11 mouse cellular contexts compared by ENCODE assay signal in genomic region chr4:49583965-49584831, GRCm38 (mm10). TPM values are rescaled to one million over a fixed set of nuclear protein-coding genes. Genes with fewer than 3 reads are reported as not detected.
DNase-seq lines count a peak whose midpoint lies in the region; ATAC-seq and TF ChIP-seq lines count a peak whose summit lies in the region.
"Had no signal": no experiment of that assay in that cellular context is flagged by ENCODE, and none has a peak within 500 bp of the region (broad histone marks: within the 10 kb centered on the region; RNA-seq: fewer than 3 reads in every experiment).

No protein-coding gene starts in this region.

- no peak overlapping the region for H3K4me2 ChIP-seq in forebrain, embryonic 16.5 days (ENCODE audit: low read length)
- H3K4me2 ChIP-seq in forebrain, embryonic 15.5 days (replicated peaks): no peak overlapping the region
- H3K4me2 ChIP-seq in lung, embryonic 15.5 days: no peak overlapping the region
- H3K4me2 ChIP-seq: liver, embryonic 15.5 days had no signal

- no peak for TF ChIP-seq CTCF in lung, adult 2 months (IDR thresholded peaks at IDR 0.05; ENCODE audit: insufficient read depth, low read length)
- no peak for TF ChIP-seq CTCF in small intestine, adult 2 months (IDR thresholded peaks at IDR 0.05; ENCODE audit: extremely low read depth, insufficient read length, insufficient replicate concordance, low read depth, low read length)

- H3K27me3 ChIP-seq in forebrain, embryonic 16.5 days (replicated peaks; ENCODE audit: control insufficient read depth, insufficient read depth, low read length): no peaks in the 10 kb centered on the region
- no peaks in the 10 kb centered on the region for H3K27me3 ChIP-seq in forebrain, embryonic 15.5 days
- H3K27me3 ChIP-seq in lung, embryonic 15.5 days: no peaks in the 10 kb centered on the region
- H3K27me3 ChIP-seq in small intestine, adult 2 months (ENCODE audit: control insufficient read depth, insufficient read depth, low read length): no peaks in the 10 kb centered on the region
- H3K27me3 ChIP-seq: liver, embryonic 15.5 days had no signal

- no peak overlapping the region for H3K27ac ChIP-seq in forebrain, embryonic 16.5 days (ENCODE audit: low read length)
- H3K27ac ChIP-seq in forebrain, embryonic 15.5 days (replicated peaks): no peak overlapping the region
- H3K27ac ChIP-seq in lung, embryonic 15.5 days: peak overlapping the region; percentile 72
- peak overlapping the region; percentile 57 for H3K27ac ChIP-seq in small intestine, adult 2 months (ENCODE audit: insufficient read depth, low read depth, low read length)
- H3K27ac ChIP-seq: liver, embryonic 15.5 days had no signal

- no peak for DNase-seq in lung, adult 2 months
- peak; percentile 36 to 54 for DNase-seq in heart, postnatal 10 days
- DNase-seq in thymus, postnatal 10 days (ENCODE audit: low spot score in 2 of 2): no peak
- no peak for DNase-seq in testis, postnatal 14 days (ENCODE audit: low spot score)
- DNase-seq: B cell, adult 2 months; cerebellum, postnatal 25 days had no signal

- peaks cover 8% of the 10 kb centered on the region for H3K36me3 ChIP-seq in forebrain, embryonic 16.5 days (ENCODE audit: control insufficient read depth, insufficient read depth)
- H3K36me3 ChIP-seq in forebrain, embryonic 15.5 days: peaks cover 21% of the 10 kb centered on the region; the same call in 1 of the 2 replicates
- H3K36me3 ChIP-seq in lung, embryonic 15.5 days: peaks cover 3% of the 10 kb centered on the region; the same call in 1 of the 2 replicates
- peaks cover 15% of the 10 kb centered on the region; the same call in 1 of the 2 replicates for H3K36me3 ChIP-seq in small intestine, adult 2 months (ENCODE audit: control insufficient read depth, insufficient read depth, low read length)

- TF ChIP-seq POLR2A in lung, adult 2 months (IDR thresholded peaks at IDR 0.05; ENCODE audit: borderline replicate concordance, extremely low read depth, low read depth, low read length): no peak
- TF ChIP-seq POLR2A in small intestine, adult 2 months (IDR thresholded peaks at IDR 0.05; ENCODE audit: low read depth, low read length): no peak

- no peak overlapping the region; the same call in 1 of the 2 replicates for H3K9ac ChIP-seq in forebrain, embryonic 16.5 days (replicated peaks; ENCODE audit: low read depth, low read length)
- no peak overlapping the region for H3K9ac ChIP-seq in forebrain, embryonic 15.5 days (replicated peaks)
- no peak overlapping the region for H3K9ac ChIP-seq in lung, embryonic 15.5 days
- H3K9ac ChIP-seq: liver, embryonic 15.5 days had no signal

- no peaks in the 10 kb centered on the region for H3K9me3 ChIP-seq in forebrain, embryonic 16.5 days (ENCODE audit: control insufficient read depth, low read length)
- no peaks in the 10 kb centered on the region for H3K9me3 ChIP-seq in forebrain, embryonic 15.5 days
- no peaks in the 10 kb centered on the region for H3K9me3 ChIP-seq in lung, embryonic 15.5 days
- H3K9me3 ChIP-seq: liver, embryonic 15.5 days had no signal

- H3K4me1 ChIP-seq in forebrain, embryonic 16.5 days (replicated peaks; ENCODE audit: control insufficient read depth, insufficient read depth, low read length): peaks cover 14% of the 10 kb centered on the region
- peaks cover 11% of the 10 kb centered on the region for H3K4me1 ChIP-seq in forebrain, embryonic 15.5 days
- peaks cover 26% of the 10 kb centered on the region for H3K4me1 ChIP-seq in lung, embryonic 15.5 days
- H3K4me1 ChIP-seq in lung, adult 2 months (ENCODE audit: control insufficient read depth, insufficient read depth, low read length): peaks cover 3% of the 10 kb centered on the region; the same call in 1 of the 2 replicates
- peaks cover 4% of the 10 kb centered on the region for H3K4me1 ChIP-seq in small intestine, adult 2 months (ENCODE audit: control insufficient read depth, insufficient read depth, insufficient read length, low read length)

- WGBS in forebrain, embryonic 16.5 days: 30% methylated on average over 14 of the region's 14 CpGs
- 30% methylated on average over 14 of the region's 14 CpGs for WGBS in forebrain, embryonic 15.5 days
- 24% methylated on average over 14 of the region's 14 CpGs for WGBS in lung, embryonic 15.5 days
- 26% methylated on average over 14 of the region's 14 CpGs for WGBS in lung, adult 2 months
- 16% methylated on average over 14 of the region's 14 CpGs for WGBS in small intestine, adult 2 months

- intact Hi-C loops in heart, postnatal 10 days (cut with DNase I): loop anchor here (1.0 kb wide), 1 partner anchor 47 kb away; no protein-coding TSS in a partner anchor

- ATAC-seq in forebrain, embryonic 16.5 days: 0 out of 2 replicates have a peak, but pooled peaks have one; percentile 27
- no peak for ATAC-seq in forebrain, embryonic 15.5 days (replicated peaks)
- peak; percentile 46; the same call in 1 of the 2 replicates for ATAC-seq in lung, embryonic 15.5 days (ENCODE audit: borderline replicate concordance, extremely low read depth, low FRiP score, low TSS enrichment)

- H3K4me3 ChIP-seq in forebrain, embryonic 16.5 days (replicated peaks; ENCODE audit: low read length): no peak overlapping the region
- no peak overlapping the region for H3K4me3 ChIP-seq in forebrain, embryonic 15.5 days
- H3K4me3 ChIP-seq in lung, embryonic 15.5 days: no peak overlapping the region
- H3K4me3 ChIP-seq in lung, adult 2 months (replicated peaks; ENCODE audit: extremely low read depth, low read depth, low read length): no peak overlapping the region
- no peak overlapping the region for H3K4me3 ChIP-seq in small intestine, adult 2 months (ENCODE audit: low read depth, low read length)
- H3K4me3 ChIP-seq: liver, embryonic 15.5 days had no signal

RNA-seq across cellular contexts. Expression of gene Tmem246, which starts 13.5 kb away (rescaled TPM):
- polyA plus RNA-seq in forebrain, embryonic 16.5 days (2015; fragmentation: Nextera tagmentation; extraction: Ambion mirVana): 56.3 and 72.7 TPM in 2 replicates
- polyA plus RNA-seq in forebrain, embryonic 15.5 days (2015; fragmentation: Nextera tagmentation; extraction: Ambion mirVana): 49.9 and 55.8 TPM in 2 replicates
- polyA plus RNA-seq in lung, embryonic 15.5 days (2015; fragmentation: Nextera tagmentation; extraction: Ambion mirVana): 24.2 and 25.3 TPM in 2 replicates
- polyA plus RNA-seq in lung, adult 2 months (2012; rRNA removed): 51.7 and 52.8 TPM in 2 replicates
- 10 to 100 TPM; 42.0 to 47.4 TPM for total RNA-seq in heart, postnatal 10 days (2021)
- polyA plus RNA-seq in small intestine, adult 2 months (2012; rRNA removed): 35.6 and 62.3 TPM in 2 replicates

RNA-seq across cellular contexts. Expression of gene Aldob, which starts 34.9 kb away (rescaled TPM):
- 0.14 and 0.35 TPM in 2 replicates for polyA plus RNA-seq in forebrain, embryonic 16.5 days (2015; fragmentation: Nextera tagmentation; extraction: Ambion mirVana)
- polyA plus RNA-seq in forebrain, embryonic 15.5 days (2015; fragmentation: Nextera tagmentation; extraction: Ambion mirVana): 0.18 TPM in 2 replicates
- 1.1 and 2.0 TPM in 2 replicates for polyA plus RNA-seq in lung, embryonic 15.5 days (2015; fragmentation: Nextera tagmentation; extraction: Ambion mirVana)
- 0.48 and 1.9 TPM in 2 replicates for polyA plus RNA-seq in lung, adult 2 months (2012; rRNA removed)
- under 1 TPM in 1 of 2 experiments, not detected in 1; 0.22 TPM for total RNA-seq in heart, postnatal 10 days (2021)
- 633 and 1,402 TPM in 2 replicates for polyA plus RNA-seq in small intestine, adult 2 months (2012; rRNA removed)

RNA-seq across cellular contexts. Expression of gene Rnf20, which starts 47.6 kb away (rescaled TPM):
- polyA plus RNA-seq in forebrain, embryonic 16.5 days (2015; fragmentation: Nextera tagmentation; extraction: Ambion mirVana): 57.9 and 61.5 TPM in 2 replicates
- 57.2 and 60.1 TPM in 2 replicates for polyA plus RNA-seq in forebrain, embryonic 15.5 days (2015; fragmentation: Nextera tagmentation; extraction: Ambion mirVana)
- polyA plus RNA-seq in lung, embryonic 15.5 days (2015; fragmentation: Nextera tagmentation; extraction: Ambion mirVana): 39.8 and 40.8 TPM in 2 replicates
- polyA plus RNA-seq in lung, adult 2 months (2012; rRNA removed): 19.7 and 25.5 TPM in 2 replicates
- 10 to 100 TPM; 36.9 TPM for total RNA-seq in heart, postnatal 10 days (2021)
- polyA plus RNA-seq in small intestine, adult 2 months (2012; rRNA removed): 3.1 and 6.8 TPM in 2 replicates

Comparison
In these comparisons a context has a peak if more than half of its experiments do, and no peak if none do; other contexts are left out.
1. H3K27ac ChIP-seq: peak in lung, embryonic 15.5 days (single experiment) and small intestine, adult 2 months (single experiment); none in forebrain, embryonic 16.5 days (single experiment) and forebrain, embryonic 15.5 days (single experiment).
2. DNase-seq: peak in heart, postnatal 10 days (2 of 2); none in lung, adult 2 months (single experiment), thymus, postnatal 10 days (0 of 2) and testis, postnatal 14 days (single experiment).
3. RNA of gene Aldob, which starts 34.9 kb away (polyA plus RNA-seq): 633 to 1,402 TPM in small intestine, adult 2 months; 0.48 to 1.9 TPM in lung, adult 2 months, 1.1 to 2.0 TPM in lung, embryonic 15.5 days, 0.18 TPM in forebrain, embryonic 15.5 days and 0.14 to 0.35 TPM in forebrain, embryonic 16.5 days; every median in the first group is over 100 times any median in the second.